Mouse (Mus musculus): ENCODE results near the gene Gja10.

GRCm38 (mm10) chr4:32555506-32555905 is 47.1 kb downstream of the Gja10 start:
- TF ChIP-seq CTCF (IDR thresholded peaks at IDR 0.05; ENCODE audit: control insufficient read depth, insufficient read depth, insufficient replicate concordance, low read depth, low read length) (no peak), POLR2A (IDR thresholded peaks at IDR 0.05; ENCODE audit: control insufficient read depth, low read depth, low read length) (no peak)
